Mouse (Mus musculus): ENCODE data around the gene Camk2g.

Gene Camk2g

GRCm38 (mm10) chr14:20806116-20806840 lies 12.4 kb upstream of the Camk2g start:
- no peak for DNase-seq (ENCODE audit: low read depth)

DNA sequence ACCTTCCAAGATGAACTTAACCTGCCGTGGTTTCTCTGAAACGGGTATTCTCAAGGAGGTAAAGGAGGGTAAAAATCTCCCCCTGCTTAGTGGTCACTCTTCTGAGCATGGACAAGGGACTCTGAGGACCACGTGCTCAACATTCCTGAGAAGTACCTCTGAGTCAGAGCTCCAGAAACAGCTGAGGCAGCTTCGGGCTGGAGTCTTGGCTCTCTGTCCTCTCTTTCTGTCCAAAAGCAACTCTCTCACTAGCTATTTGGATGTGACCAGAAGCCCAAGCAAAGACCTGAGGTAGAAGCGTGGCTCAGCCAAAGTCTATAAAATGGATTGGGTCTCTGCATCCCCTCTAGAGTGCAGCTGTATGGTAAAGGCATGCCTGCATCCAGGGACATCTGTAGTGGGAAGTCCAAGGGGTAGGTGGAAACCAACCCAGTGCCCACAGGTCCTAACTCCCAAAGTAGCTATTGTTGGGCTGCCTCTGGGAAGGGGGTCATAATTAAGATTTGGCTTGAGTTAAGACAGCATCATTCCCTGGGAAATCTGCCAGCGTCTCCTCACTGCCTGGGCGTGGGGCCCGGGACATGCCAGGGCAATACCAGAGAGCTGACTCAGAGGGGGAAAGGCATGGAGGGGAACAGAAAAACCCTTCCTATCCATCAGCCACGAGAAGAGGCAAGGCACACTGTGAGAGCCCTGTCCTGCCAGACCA lies 11.2 kb upstream of the Camk2g start:
- no peak for DNase-seq (ENCODE audit: low read depth)

DNA sequence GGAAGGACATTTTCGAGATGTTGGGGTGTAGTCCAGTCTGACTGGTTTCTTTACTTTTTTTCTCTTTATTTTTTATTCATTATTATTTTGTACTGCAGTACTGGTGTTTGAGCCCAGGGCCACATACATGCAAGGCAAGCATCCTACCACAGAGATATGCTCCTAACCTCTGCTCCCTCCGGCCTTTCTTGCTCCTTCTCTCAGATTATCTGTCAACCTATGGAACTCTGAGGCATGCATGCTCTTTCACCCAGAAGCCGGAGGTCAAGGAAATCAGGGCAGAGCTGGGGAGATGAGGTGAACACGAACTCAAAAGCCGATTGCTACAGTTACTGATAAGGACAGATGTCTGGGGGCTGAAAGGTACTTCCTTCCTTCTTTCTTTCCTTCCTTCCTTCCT lies 10.6 kb upstream of the Camk2g start:
- no peak for DNase-seq (ENCODE audit: low read depth)

DNA sequence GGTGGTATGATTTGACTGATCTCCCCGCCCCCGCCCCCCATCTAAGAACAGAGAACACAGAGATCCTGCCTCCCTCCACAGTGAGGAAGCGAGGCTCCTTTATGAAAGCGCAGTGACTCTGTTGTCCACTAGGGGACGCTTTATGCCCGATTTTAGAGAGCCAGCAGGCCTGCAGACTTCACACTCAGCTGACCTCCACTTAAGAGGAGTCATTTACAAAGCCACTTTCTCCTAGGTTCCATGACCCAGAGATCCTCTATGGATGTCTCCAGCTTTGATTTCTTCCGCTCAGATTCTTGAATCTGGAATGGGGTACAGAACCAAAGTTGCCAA lies 9.7 kb upstream of the Camk2g start:
- DNase-seq (ENCODE audit: low read depth) = peak; percentile 89

- DNase-seq (ENCODE audit: low read depth) = no peak
Observed at GRCm38 (mm10) chr14:20802926-20803605, 9.2 kb upstream of the Camk2g start.

DNA sequence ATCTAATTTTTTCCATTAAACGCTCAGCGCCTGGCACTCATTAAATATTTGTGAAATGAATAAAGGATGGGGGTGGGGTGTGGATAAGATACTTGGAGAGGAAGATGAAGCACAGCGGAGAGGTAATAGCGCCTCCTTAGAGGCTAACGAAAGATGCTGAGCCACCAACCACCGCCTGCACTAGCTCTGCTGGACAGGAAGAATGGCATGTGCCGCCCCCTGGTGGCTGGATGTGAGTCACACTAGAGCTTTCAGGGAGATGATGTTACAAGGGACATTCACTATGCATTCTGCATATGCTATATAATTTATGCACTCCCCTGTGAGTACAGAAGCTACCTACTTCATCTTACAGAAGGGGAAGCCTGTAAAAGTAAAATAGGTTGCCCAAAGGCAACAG lies 4.9 kb upstream of the Camk2g start:
- DNase-seq (ENCODE audit: low read depth) = peak; percentile 88

DNA sequence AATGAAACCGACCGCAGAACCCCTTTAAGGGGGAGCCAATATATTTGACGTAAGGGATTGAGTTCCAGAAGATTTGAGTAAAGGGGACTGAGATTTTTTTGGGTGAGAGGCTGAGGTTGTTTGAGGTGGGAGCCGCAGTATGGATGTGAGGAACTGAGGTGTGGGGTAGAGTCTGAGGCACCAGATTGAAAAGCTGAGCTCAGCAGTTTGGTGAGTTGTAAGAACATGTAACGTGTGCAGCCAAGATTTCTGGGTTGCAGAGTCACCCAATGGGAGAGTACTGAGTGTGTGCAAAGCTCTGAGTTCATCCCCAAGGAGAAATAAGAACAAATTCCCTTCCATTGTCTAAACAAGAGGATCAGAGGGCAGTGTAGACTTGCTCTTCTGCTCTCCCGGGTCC lies 4.4 kb upstream of the Camk2g start:
- no peak for DNase-seq (ENCODE audit: low read depth)

- DNase-seq (ENCODE audit: low read depth) = no peak
Observed at GRCm38 (mm10) chr14:20796643-20797042, 2.8 kb upstream of the Camk2g start.

GRCm38 (mm10) chr14:20796170-20796569 lies 2.3 kb upstream of the Camk2g start:
- DNase-seq (ENCODE audit: low read depth) = peak; percentile 71

GRCm38 (mm10) chr14:20795423-20796152 lies 1.7 kb upstream of the Camk2g start:
- peak; percentile 32 for DNase-seq (ENCODE audit: low read depth)

DNA sequence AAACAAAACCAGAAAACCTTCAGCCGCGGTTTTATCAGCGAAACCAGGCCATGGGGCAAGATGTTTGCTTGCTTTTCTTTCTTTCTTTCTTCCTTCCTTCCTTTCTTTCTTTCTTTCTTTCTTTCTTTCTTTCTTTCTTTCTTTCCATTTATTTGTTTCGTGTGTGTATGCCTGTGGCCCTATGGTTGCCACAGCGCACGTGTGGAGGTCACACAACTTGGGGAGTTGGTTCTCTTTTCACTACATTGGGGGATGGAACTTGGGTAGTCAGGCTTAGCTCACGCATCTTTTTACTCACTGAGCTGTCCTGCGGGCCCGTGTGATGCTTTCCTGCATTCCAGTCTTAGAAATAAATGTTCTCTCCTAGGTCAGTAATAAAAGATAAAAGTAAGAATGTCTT lies 701 bp upstream of the Camk2g start:
- DNase-seq (ENCODE audit: low read depth) = peak; percentile 56

- no peak for DNase-seq (ENCODE audit: low read depth)
Observed at GRCm38 (mm10) chr14:20792922-20793757, 748 bp downstream of the Camk2g start.

GRCm38 (mm10) chr14:20792243-20792921 lies 1.5 kb downstream of the Camk2g start:
- no peak for DNase-seq (ENCODE audit: low read depth)

DNA sequence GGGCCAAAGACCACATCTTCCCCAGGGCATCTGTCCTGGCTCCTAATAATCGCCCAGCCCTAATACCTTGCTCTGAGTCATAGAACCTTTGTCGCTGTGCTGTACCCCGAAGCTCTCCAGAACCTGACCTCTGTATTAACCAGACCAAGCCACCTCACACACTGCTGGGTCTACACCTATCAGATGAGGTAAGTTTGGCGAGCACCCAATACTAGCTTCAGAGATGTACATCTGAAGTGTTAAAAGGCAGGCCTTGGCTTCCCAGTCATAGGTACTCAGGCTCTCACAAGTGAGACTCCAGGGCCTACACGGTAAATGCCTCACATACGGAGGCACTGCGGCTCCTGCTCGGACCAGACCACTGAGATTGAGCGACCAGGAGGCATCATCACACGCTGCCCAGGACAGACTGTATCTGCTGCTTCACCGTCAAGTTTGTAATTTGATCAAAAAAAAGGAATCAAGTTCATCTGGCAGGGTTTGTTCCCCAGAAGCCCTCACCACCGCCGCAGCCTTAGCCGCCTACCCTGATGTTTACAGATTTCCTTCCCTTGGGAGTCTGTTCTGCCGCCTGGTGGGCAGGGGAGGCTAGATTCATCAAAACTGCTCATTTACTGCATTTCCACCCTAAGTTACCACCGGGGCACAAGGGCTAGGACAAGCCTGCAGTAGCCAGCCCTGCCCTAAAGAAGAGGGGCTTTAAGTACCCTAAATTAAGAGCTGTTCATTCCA lies 2.2 kb downstream of the Camk2g start:
- peak; percentile 34 for DNase-seq (ENCODE audit: low read depth)

- no peak for DNase-seq (ENCODE audit: low read depth)
Observed at GRCm38 (mm10) chr14:20790996-20791395, 2.9 kb downstream of the Camk2g start.

GRCm38 (mm10) chr14:20790445-20790844 lies 3.4 kb downstream of the Camk2g start:
- DNase-seq (ENCODE audit: low read depth) = no peak

GRCm38 (mm10) chr14:20789593-20789992 lies 4.3 kb downstream of the Camk2g start:
- DNase-seq (ENCODE audit: low read depth) = no peak

GRCm38 (mm10) chr14:20788151-20788550 lies 5.7 kb downstream of the Camk2g start:
- DNase-seq (ENCODE audit: low read depth) = no peak

GRCm38 (mm10) chr14:20786611-20787015 lies 7.3 kb downstream of the Camk2g start:
- DNase-seq (ENCODE audit: low read depth) = no peak

- peak; percentile 29 for DNase-seq (ENCODE audit: low read depth)
Observed at GRCm38 (mm10) chr14:20786020-20786419, 7.9 kb downstream of the Camk2g start.
